Mouse (Mus musculus): ENCODE results near the gene Prkx. TPM values are rescaled to one million over a fixed set of nuclear protein-coding genes. Genes with fewer than 3 reads are reported as not detected.

The Prkx gene
- 1.2 and 1.3 TPM in 2 replicates for polyA plus RNA-seq (2012; rRNA removed)

DNA sequence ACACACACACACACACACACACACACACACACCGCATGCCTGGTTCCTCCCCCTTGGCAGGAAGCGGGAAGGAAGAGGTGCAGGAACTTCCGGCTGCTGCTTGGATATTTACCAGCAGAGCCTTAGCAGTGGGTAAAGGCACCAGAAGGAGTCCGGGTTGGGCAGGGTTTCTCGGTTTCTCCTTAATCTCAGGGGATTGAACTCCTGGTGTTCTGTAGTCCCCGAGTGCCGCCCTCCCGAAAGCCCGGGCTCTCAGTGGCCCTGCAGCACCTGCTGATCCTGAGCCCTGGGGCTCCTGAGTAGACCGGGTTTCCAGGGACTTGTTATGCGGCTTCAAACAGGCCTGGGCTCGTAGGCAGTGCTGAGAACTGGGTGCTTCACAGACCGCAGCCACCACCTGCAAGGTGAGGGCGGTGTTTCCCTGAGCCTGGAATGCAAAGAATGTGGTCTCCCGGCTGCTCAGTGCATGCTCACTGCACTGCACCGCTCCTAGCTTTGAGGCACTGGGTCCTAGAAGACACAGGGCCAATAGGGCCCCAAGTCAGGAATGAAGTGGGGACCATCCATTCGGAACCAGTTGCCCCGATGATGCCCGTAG, at the start of gene Prkx:
TSS of gene Prkx (minus strand) at position 41 of the 598 bp plus-strand sequence.

Other genes with a start within 250 kb of the Prkx start
- gene Pbsn, start 57.3 kb upstream of the Prkx start, polyA plus RNA-seq (2012; rRNA removed): not detected in 2 replicates
- not detected in 2 replicates for gene Gm14744, start 68.5 kb upstream of the Prkx start, polyA plus RNA-seq (2012; rRNA removed)
- not detected in 2 replicates for gene 5430402E10Rik, start 128.8 kb upstream of the Prkx start, polyA plus RNA-seq (2012; rRNA removed)

All from liver, embryonic 18 days (tissue).